Mouse (Mus musculus) embryonic facial prominence, embryonic 15.5 days (tissue): ENCODE data around the gene Faf2. TPM values are rescaled to one million over a fixed set of nuclear protein-coding genes. Genes with fewer than 3 reads are reported as not detected.

Source experiments
- ATAC-seq: fragments of 200-750 bp; cut with Nextera tagmentation; 2 replicates; pipeline ENCODE4 v1.8.0; 2017; ENCODE audit warnings: low read depth, moderate TSS enrichment; ENCODE audit not compliant: insufficient number of reproducible peaks, low FRiP score, low TSS enrichment
- H3K27ac ChIP-seq: fragments of 300-500 bp; sonication (generic); replicated peaks from 2 replicates; pipeline ENCODE4 v1.5.1; 2015; ENCODE audit warnings: mild to moderate bottlenecking, inconsistent platforms
- H3K27me3 ChIP-seq: fragments of 300-500 bp; sonication (generic); 2 replicates; pipeline ENCODE4 v1.6.1; 2015; ENCODE audit warnings: inconsistent platforms
- H3K36me3 ChIP-seq: fragments of 300-500 bp; sonication (generic); 2 replicates; pipeline ENCODE4 v1.6.1; 2015; ENCODE audit warnings: mild to moderate bottlenecking, inconsistent platforms
- H3K4me1 ChIP-seq: fragments of 300-500 bp; sonication (generic); 2 replicates; pipeline ENCODE4 v1.6.1; 2015; ENCODE audit warnings: inconsistent platforms
- H3K4me2 ChIP-seq: fragments of 300-500 bp; sonication (generic); replicated peaks from 2 replicates; pipeline ENCODE4 v1.6.1; 2015; ENCODE audit warnings: mild to moderate bottlenecking, inconsistent platforms
- H3K4me3 ChIP-seq: fragments of 300-500 bp; sonication (generic); replicated peaks from 2 replicates; pipeline ENCODE4 v1.5.1; 2015; ENCODE audit warnings: mild to moderate bottlenecking, inconsistent platforms
- H3K9ac ChIP-seq: fragments of 300-500 bp; sonication (generic); 2 replicates; pipeline ENCODE4 v1.6.1; 2015; ENCODE audit warnings: inconsistent platforms
- H3K9me3 ChIP-seq: fragments of 300-500 bp; sonication (generic); replicated peaks from 2 replicates; pipeline ENCODE4 v1.6.1; 2016; ENCODE audit warnings: inconsistent platforms
- WGBS: fragments of 180-500 bp; shearing (Covaris S2); methylation state at CpG from one replicate; pipeline ENCODE4 v1.1.7; 2015; 5-methylcytosine and 5-hydroxymethylcytosine counted together
- microRNA-seq: library from miRNA; unstranded; fragments of <30 nt; microRNA quantifications from one replicate; pipeline ENCODE4, GENCODE M21; 2016; ENCODE audit warnings: borderline number of aligned reads
- polyA plus RNA-seq: library from polyadenylated mRNA; unstranded; fragments of >200 nt; fragmentation: Nextera tagmentation; extraction: Ambion mirVana; gene quantifications from 2 replicates; pipeline ENCODE4 v1.2.1, GENCODE M21; 2015

Faf2 gene
- polyA plus RNA-seq, 1 experiment from 2014 or later, result 77.6 TPM

DNA sequence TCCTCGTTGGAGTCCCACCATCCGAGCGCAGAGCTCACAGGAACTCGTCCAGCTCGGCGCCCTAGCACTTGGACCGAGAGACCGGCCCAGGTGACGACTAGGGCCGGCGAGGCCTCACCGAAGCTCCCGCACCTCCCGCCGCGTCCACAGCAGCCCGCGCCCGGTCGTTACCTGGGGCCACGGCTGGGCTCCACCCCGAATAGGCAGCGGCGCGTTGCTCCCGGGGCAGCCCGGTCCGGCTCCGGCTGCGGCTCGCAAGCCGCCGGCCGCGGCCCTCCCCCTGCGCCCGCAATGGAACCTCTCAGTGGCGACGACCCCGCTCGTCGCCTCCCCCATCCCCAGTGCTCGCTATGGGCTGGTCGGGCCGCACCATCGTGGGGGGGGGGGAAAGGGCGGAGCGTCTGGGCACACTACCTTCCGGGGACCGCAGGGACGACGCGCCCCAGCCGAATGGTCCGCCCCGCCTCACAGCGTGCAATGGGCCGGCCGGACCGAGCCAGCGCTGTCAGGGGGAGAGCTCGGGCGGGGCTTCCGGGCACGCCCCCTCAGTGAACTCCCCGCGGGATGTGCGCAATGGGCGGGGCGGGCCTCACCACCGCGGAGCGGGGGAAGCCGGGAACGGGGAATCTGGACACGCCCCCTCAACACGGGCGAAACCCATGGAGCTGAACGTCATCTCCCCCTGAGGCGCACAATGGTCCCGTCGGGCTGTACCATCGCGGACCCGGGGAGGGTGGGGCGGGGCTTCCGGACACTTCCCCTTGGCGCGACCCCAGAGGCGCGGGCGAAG lies 72.2 kb downstream of the Faf2 start, which contains the start of gene Rnf44:
Gene Rnf44, minus strand, starts transcription at position 350 of the 790 bp plus-strand sequence.
- Histone ChIP-seq H3K4me3 (peak within 1 kb of the TSS; percentile 98), H3K4me1 (peaks cover 25% of the 10 kb centered on the region), H3K36me3 (no peaks in the 10 kb centered on the region), H3K27ac (peak within 1 kb of the TSS; percentile 95), H3K27me3 (no peaks in the 10 kb centered on the region), H3K9ac (peak within 1 kb of the TSS; percentile 94), H3K9me3 (no peaks in the 10 kb centered on the region), H3K4me2 (peak within 1 kb of the TSS; percentile 83)
- peak; percentile 99 for ATAC-seq
- under 1% methylated on average over 85 of the region's 92 CpGs for WGBS

DNA sequence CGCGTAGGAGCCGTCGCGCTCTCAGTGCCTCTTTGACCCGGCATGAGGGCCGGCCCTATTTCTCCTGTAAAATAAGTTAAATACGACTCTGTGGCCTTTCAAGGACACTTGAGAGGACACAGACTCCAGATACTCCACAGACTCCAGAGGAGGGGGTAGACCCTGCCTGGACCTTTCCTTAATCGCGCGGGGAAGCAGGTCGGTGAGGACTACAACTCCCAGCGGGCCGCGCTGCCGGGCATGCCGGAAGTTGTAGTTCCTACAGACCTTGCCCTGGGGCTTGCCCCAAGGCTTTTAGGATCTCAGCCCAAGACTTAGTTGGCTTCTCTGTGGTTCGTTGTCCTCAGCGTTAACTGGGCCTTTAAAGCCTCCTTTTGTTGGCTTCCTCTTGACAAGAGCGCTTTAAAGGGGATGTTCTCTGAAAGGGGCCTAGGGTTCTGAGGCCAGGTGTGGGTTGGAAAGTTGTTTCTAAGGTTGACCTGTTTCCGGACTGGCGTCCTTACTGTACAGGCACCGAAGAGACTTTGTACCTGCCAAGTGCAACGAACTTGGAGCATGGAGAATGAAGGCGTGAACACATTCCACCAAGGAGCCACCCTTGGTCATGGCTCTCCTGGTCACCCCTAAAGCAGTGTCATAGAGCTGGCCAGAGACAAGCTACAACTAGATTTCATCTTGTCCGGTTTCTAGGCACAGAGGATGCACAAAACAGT lies 72.9 kb downstream of the Faf2 start:
- Histone ChIP-seq H3K27ac (peak overlapping the region; percentile 95), H3K4me3 (peak overlapping the region; percentile 98), H3K4me2 (peak overlapping the region; percentile 83), H3K9me3 (no peaks in the 10 kb centered on the region), H3K4me1 (peaks cover 25% of the 10 kb centered on the region), H3K27me3 (no peaks in the 10 kb centered on the region), H3K9ac (peak overlapping the region; percentile 61), H3K36me3 (no peaks in the 10 kb centered on the region)
- 17% methylated on average over 26 of the region's 26 CpGs for WGBS
- ATAC-seq, result peak; percentile 70

DNA sequence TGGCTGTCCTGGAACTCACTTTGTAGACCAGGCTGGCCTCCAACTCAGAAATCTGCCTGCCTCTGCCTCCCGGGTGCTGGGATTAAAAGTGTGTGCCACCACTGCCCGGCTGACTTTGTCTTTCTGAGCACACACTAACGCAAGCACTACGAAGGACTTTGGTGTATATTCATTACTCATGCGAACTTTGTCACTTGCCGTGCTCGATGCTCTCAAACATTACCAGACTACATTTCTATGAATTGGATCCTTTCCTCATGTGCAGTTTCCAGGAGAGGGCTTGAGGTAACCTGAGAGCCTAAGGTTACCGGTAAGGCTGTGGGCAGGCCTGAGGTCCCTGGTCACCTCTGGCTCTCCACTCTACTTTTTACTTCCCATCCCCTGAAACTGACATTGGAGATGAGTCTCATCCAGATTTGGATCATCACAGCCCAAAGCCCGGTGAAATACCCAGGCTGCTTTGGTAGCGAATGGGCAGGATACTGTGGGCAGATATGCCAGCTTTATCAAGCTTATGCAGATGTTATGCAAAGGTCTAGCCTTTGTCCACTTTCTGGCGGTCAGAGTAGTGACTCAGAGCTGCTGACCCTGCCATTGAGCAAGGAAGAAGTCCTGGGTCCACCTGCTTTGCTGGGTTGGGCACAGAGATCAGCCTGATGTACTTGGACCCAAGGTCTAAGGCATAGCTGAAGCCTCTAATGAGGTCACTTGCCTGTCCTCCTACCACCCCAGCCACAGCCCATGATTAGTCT lies 74.1 kb downstream of the Faf2 start:
- Histone ChIP-seq H3K4me2 (no peak overlapping the region), H3K9me3 (no peaks in the 10 kb centered on the region), H3K9ac (no peak overlapping the region), H3K36me3 (no peaks in the 10 kb centered on the region), H3K27me3 (no peaks in the 10 kb centered on the region), H3K27ac (no peak overlapping the region), H3K4me3 (no peak overlapping the region), H3K4me1 (peaks cover 23% of the 10 kb centered on the region)
- 87% methylated on average over 11 of the region's 11 CpGs for WGBS
- ATAC-seq, result no peak

DNA sequence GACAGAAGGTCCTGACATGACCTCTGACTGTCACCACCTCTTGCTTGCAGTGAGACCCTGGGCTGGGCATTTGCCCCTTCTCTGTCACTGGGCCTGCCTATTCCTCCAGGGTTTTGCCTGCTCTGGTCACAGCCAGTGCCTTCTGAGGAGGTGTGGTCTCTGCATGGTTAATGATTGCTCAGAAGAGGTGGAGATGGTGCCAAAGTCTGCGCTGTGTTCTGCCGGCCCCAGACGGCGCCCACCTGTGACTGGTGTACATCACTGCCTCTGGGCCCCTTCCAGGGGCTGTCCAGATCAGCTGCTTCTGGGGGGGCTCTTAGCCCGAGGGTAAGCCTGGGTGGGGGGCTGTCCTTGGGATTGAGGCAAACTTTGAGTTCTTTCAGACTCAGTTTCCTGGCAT lies 79.7 kb downstream of the Faf2 start, which contains the start of gene Cdhr2:
Gene Cdhr2, plus strand, starts transcription at position 219 of the 400 bp plus-strand sequence.
- no peaks in the 10 kb centered on the region for H3K9me3 ChIP-seq
- no peak within 1 kb of the TSS for H3K4me3 ChIP-seq
- WGBS, result 74% methylated on average over 5 of the region's 5 CpGs
- H3K4me2 ChIP-seq, result no peak within 1 kb of the TSS
- no peaks in the 10 kb centered on the region for H3K4me1 ChIP-seq
- H3K9ac ChIP-seq, result no peak within 1 kb of the TSS
- 0 out of 2 replicates have a peak, but pooled peaks have one; percentile 45 for ATAC-seq
- no peaks in the 10 kb centered on the region for H3K27me3 ChIP-seq
- no peaks in the 10 kb centered on the region for H3K36me3 ChIP-seq
- H3K27ac ChIP-seq, result no peak within 1 kb of the TSS

DNA sequence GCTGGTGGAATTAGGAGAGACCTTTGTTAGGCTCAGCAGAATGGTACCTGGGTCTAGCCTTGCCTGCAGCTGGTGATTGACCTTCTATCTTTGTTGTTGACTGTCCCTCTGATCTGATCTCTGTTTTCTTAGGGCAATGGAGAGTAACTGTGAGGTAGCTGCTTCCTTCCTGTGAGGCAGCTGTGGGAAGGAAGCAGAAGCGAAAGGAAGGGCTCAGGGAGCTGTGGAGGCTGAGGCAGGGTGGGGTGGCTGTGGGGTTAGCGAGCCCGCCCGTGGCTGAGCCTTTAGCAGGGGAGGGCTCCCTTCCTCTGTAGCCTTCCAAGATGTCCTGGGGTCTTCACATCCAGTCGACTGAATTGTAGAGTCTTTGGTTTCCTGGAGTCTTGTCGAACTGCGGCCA lies 80.9 kb downstream of the Faf2 start:
- Histone ChIP-seq H3K36me3 (no peaks in the 10 kb centered on the region), H3K9me3 (no peaks in the 10 kb centered on the region), H3K9ac (no peak overlapping the region), H3K27ac (no peak overlapping the region), H3K4me3 (no peak overlapping the region), H3K4me1 (no peaks in the 10 kb centered on the region), H3K27me3 (peaks cover 3% of the 10 kb centered on the region; the same call in 1 of the 2 replicates), H3K4me2 (no peak overlapping the region)
- 75% methylated on average over 7 of the region's 7 CpGs for WGBS
- ATAC-seq, result no peak

DNA sequence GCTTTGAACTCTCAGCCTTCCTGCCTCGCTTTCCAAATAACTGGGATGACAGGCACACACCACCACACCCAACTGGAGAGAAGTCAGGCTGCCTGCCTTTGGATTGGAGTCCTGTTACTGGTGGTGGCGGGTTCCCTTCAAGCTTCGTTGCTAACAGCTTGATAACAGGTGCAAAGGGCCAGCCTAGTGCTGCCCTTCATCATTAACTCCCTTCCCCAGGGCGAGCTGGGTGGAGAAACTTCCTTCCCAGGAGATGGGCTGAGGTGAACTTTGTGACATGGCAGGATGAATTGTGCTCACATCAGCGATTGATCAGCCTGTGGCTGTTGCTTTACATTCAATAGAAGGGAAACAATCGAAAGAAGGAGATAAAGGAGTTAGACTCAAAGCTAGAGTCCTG lies 83.3 kb downstream of the Faf2 start:
- 46% methylated on average over 6 of the region's 6 CpGs for WGBS
- Histone ChIP-seq H3K36me3 (no peaks in the 10 kb centered on the region), H3K9ac (no peak overlapping the region), H3K9me3 (no peaks in the 10 kb centered on the region), H3K27ac (no peak overlapping the region), H3K4me2 (no peak overlapping the region), H3K4me1 (no peaks in the 10 kb centered on the region), H3K4me3 (no peak overlapping the region), H3K27me3 (peaks cover 3% of the 10 kb centered on the region; the same call in 1 of the 2 replicates)
- no peak for ATAC-seq

DNA sequence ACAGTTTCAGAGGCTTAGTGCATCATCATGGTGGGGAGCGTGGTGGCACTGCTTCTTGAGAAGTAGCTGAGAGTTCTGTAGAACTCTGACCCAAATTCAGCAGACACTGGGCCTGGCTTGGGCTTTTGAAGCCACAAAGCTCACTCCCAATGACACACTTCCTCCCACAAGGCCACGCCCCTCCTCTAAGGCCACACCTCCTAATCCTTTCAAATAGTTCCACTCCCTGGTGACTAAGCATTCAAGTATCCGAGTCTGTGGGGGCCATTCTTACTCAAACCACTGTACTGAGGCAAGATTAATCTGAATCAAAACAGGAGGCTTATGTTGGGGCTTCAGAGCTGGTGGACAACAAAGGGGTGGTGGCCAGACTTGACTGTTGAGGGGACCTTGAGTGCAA lies 89.3 kb downstream of the Faf2 start:
- Histone ChIP-seq H3K27ac (no peak overlapping the region), H3K4me1 (no peaks in the 10 kb centered on the region), H3K9me3 (no peaks in the 10 kb centered on the region), H3K4me3 (no peak overlapping the region), H3K4me2 (no peak overlapping the region), H3K27me3 (peaks cover 3% of the 10 kb centered on the region; the same call in 1 of the 2 replicates), H3K36me3 (no peaks in the 10 kb centered on the region), H3K9ac (no peak overlapping the region)
- WGBS, result 77% methylated on average over 3 of the region's 3 CpGs
- ATAC-seq, result no peak

Small RNA genes lying within 50 kb of the gene (microRNA-seq; reads per million reads assigned to microRNA genes)
- gene Gm24195, result not detected

Other genes with a start within 250 kb of the Faf2 start
- 99.8 and 112 TPM in 2 replicates for gene Thoc3, start 152.9 kb upstream of the Faf2 start, polyA plus RNA-seq
- 13.7 and 14.1 TPM in 2 replicates for gene Simc1, start 118.0 kb upstream of the Faf2 start, polyA plus RNA-seq
- gene 4833439L19Rik, start 56.3 kb upstream of the Faf2 start, polyA plus RNA-seq, result 133 and 142 TPM in 2 replicates
- 29.1 and 29.2 TPM in 2 replicates for gene Arl10, start 46.8 kb upstream of the Faf2 start, polyA plus RNA-seq
- gene Nop16, start 31.7 kb upstream of the Faf2 start, polyA plus RNA-seq, result 88.1 and 90.6 TPM in 2 replicates
- gene Higd2a, start 31.6 kb upstream of the Faf2 start, polyA plus RNA-seq, result 179 and 183 TPM in 2 replicates
- gene Cltb, start 10.4 kb upstream of the Faf2 start, polyA plus RNA-seq, result 79.3 and 82.1 TPM in 2 replicates
- gene Rnf44, start 72.1 kb downstream of the Faf2 start, polyA plus RNA-seq, result 60.3 and 68.9 TPM in 2 replicates
- gene Cdhr2, start 79.7 kb downstream of the Faf2 start, polyA plus RNA-seq, result 0.05 TPM in 1 of 2 replicates, not detected in the other
- gene Gprin1, start 128.1 kb downstream of the Faf2 start, polyA plus RNA-seq, result 0.65 and 0.75 TPM in 2 replicates
- 0.28 TPM in 1 of 2 replicates, not detected in the other for gene Sncb, start 144.8 kb downstream of the Faf2 start, polyA plus RNA-seq
- gene Eif4e1b, start 162.2 kb downstream of the Faf2 start, polyA plus RNA-seq, result not detected in 2 replicates
- gene Tspan17, start 167.6 kb downstream of the Faf2 start, polyA plus RNA-seq, result 9.2 and 11.3 TPM in 2 replicates